Mouse (Mus musculus): ENCODE data around the gene Hdac5. TPM values are rescaled to one million over a fixed set of nuclear protein-coding genes. Genes with fewer than 3 reads are reported as not detected.

Gene Hdac5
- polyA plus RNA-seq, 1 experiment from 2014 or later, result 88.2 TPM

DNA sequence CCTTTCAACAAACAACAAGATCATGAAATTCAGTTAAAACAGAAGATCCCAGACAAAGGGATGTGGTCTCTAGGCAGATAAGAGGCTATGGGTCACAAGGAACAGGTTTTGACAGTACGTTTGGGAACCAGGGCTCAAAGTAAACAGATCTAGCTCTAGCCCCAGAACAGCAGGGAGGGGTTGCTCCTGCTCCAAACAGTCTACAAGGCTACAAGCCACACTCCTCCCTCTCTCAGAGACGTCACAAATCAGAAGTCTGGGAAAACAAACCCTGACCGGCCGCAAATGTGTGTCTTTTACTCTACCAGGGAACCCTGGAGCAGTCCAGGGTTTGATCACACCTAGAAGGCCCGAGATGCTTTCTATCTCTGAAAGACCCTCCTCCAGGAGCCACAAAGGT lies 19.0 kb downstream of the Hdac5 start:
- ATAC-seq, result no peak
- Histone ChIP-seq H3K9me3 (replicated peaks) (no peaks in the 10 kb centered on the region), H3K4me3 (no peak overlapping the region), H3K36me3 (ENCODE audit: poor library complexity, severe bottlenecking) (peaks cover 19% of the 10 kb centered on the region), H3K27ac (no peak overlapping the region; the same call in 1 of the 2 replicates), H3K27me3 (no peaks in the 10 kb centered on the region), H3K4me1 (peaks cover 80% of the 10 kb centered on the region), H3K9ac (no peak overlapping the region), H3K4me2 (no peak overlapping the region)
- 79% methylated on average over 5 of the region's 5 CpGs for WGBS

DNA sequence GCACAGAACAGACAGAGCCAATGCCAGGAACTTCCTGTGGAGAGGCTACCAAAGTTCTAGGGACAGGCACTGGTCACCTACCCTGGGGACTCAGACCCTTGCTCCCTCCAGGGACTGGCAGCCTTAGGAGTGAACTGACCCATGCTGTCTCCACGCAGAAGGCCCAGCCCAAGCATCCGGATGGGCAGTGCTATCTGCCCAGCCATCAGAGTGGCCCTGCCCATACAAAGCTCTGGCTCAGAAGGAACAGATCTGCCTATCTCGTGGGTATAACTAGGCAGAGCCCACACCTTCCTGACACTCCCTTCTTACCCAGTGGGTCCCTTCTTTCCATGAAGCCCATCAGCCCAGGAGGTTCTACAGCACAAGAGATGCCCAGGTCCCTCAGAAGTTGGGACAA lies 19.8 kb downstream of the Hdac5 start:
- ATAC-seq, result no peak
- Histone ChIP-seq H3K4me2 (no peak overlapping the region), H3K9ac (no peak overlapping the region), H3K27ac (no peak overlapping the region), H3K36me3 (ENCODE audit: poor library complexity, severe bottlenecking) (peaks cover 28% of the 10 kb centered on the region), H3K9me3 (replicated peaks) (no peaks in the 10 kb centered on the region), H3K4me1 (peaks cover 71% of the 10 kb centered on the region), H3K4me3 (no peak overlapping the region), H3K27me3 (no peaks in the 10 kb centered on the region)
- WGBS, result 77% methylated on average over 3 of the region's 3 CpGs

DNA sequence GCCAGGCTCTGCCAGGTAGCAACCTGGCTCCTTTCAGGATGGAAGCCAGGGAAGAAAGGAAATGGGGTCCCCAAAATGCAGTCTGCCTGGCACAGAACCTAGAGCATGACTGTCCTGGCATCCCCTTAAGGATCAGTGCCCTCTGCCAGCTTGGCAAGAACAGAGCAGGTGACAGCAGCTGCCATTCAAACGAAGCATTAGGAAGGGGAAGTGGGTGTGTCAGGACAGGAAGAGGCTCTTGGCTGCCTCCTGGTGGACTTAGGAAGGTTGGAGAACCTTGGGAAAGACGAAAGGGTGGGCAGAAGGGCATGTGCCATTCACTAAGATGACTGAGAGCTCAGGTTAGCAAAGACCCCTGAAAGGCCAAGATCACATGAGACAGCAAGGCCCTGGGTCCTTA lies 20.2 kb downstream of the Hdac5 start:
- H3K27ac ChIP-seq, result peak overlapping the region; percentile 59
- no peaks in the 10 kb centered on the region for H3K9me3 ChIP-seq (replicated peaks)
- ATAC-seq, result no peak
- WGBS, result 16% methylated on average over 2 of the region's 2 CpGs
- H3K36me3 ChIP-seq (ENCODE audit: poor library complexity, severe bottlenecking), result peaks cover 32% of the 10 kb centered on the region
- peaks cover 67% of the 10 kb centered on the region for H3K4me1 ChIP-seq
- H3K4me3 ChIP-seq, result no peak overlapping the region
- H3K9ac ChIP-seq, result no peak overlapping the region
- no peak overlapping the region for H3K4me2 ChIP-seq
- H3K27me3 ChIP-seq, result no peaks in the 10 kb centered on the region

DNA sequence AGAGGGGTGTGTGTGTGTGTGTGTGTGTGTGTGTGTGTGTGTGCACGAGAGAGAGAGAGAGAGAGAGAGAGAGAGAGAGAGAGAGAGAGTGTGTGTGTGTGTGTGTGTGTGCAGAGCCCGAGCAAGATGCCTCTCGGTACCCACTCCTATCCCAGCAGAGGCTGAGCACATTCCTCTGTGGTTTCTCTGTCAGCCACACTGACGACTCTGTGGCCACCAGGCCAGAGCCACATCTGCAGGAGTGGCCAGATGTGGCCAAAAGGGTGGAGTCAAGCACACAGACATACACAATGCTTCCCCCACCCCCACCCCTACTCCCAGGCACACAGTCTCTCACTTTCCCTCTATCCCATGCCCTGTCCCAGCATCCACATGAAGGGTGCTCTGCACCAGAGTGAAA lies 21.1 kb downstream of the Hdac5 start:
- Histone ChIP-seq H3K27me3 (no peaks in the 10 kb centered on the region), H3K36me3 (ENCODE audit: poor library complexity, severe bottlenecking) (peaks cover 41% of the 10 kb centered on the region), H3K4me3 (no peak overlapping the region), H3K9me3 (replicated peaks) (no peaks in the 10 kb centered on the region), H3K27ac (peak overlapping the region; percentile 81; the same call in 1 of the 2 replicates), H3K4me1 (peaks cover 61% of the 10 kb centered on the region), H3K9ac (no peak overlapping the region), H3K4me2 (no peak overlapping the region)
- no peak for ATAC-seq
- WGBS, result 27% methylated on average over 3 of the region's 4 CpGs

DNA sequence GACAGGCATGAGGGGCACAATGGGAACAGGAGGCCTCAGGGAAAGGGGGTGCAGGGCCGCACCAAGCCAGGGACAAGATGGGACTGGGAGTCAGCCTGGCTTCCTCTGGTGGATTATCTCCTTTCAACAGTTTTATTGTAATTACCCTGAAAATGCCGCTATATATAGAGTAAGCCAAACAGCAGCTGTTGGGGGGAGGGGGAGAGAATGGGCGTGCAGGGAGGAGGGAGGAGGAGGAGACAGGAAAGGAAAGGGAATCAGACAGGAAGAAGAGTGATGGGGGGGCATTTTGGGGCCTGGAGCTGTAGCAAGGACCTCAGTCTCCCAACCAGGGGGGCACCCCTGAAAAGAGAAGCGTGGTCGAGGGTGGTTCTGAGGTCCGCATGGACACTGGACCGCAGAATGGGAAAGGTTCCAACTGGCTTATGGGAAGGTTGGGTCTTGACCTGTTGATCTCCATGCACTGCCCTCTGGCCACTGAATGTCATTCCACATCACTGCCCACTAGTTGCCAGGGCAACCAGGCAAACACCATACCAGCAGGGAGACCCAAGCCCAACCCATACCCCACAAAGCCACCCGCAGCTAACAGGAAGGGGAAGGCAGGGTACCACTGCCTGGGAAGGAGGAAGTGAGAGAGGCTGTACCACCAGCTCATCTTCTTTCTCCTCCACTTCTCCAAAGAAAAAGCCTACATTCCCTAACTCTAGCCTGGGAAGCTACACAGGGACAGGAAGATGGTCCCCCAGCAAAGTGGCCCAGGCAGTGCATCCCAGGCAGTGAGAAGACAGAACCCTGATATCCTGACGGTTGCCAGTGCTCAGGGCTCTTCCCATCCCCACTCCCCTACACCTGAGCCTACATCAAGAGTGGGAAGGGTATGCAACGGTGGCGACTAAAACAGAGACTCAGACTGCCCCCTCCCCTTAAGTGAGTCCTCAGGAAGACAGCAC lies 21.9 kb downstream of the Hdac5 start:
- Histone ChIP-seq H3K9ac (0 out of 2 replicates have a peak overlapping the region, but pooled peaks have one; percentile 21), H3K27me3 (no peaks in the 10 kb centered on the region), H3K36me3 (ENCODE audit: poor library complexity, severe bottlenecking) (peaks cover 44% of the 10 kb centered on the region), H3K27ac (peak overlapping the region; percentile 81), H3K9me3 (replicated peaks) (no peaks in the 10 kb centered on the region), H3K4me1 (peaks cover 56% of the 10 kb centered on the region), H3K4me2 (peak overlapping the region; percentile 19; the same call in 1 of the 2 replicates), H3K4me3 (no peak overlapping the region)
- ATAC-seq, result peak; percentile 56; the same call in 1 of the 2 replicates
- WGBS, result 36% methylated on average over 11 of the region's 11 CpGs

DNA sequence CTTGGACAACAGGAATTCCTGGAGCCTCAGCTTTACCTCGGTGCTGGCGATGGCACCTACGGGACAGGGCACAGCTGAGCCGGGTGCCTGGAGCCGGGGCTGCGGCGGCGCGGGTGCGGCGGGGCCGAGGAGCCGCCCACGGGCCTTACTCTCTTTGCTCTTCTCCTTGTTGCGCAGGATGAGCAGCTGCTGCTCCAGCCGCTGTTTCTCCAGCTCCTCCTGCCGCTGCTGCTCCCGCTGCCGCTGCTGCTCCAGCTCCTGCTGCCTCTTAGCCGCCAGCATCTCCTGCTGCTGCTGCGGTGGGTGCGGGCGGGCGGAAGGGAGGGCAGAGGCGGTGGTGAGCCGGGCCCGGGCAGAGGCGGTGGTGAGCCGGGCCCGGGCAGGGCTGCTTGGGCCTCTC lies 23.5 kb downstream of the Hdac5 start:
- Histone ChIP-seq H3K27me3 (no peaks in the 10 kb centered on the region), H3K4me3 (no peak overlapping the region), H3K36me3 (ENCODE audit: poor library complexity, severe bottlenecking) (peaks cover 55% of the 10 kb centered on the region), H3K9me3 (replicated peaks) (no peaks in the 10 kb centered on the region), H3K9ac (no peak overlapping the region), H3K27ac (peak overlapping the region; percentile 31), H3K4me2 (no peak overlapping the region), H3K4me1 (peaks cover 42% of the 10 kb centered on the region)
- 66% methylated on average over 30 of the region's 30 CpGs for WGBS
- ATAC-seq, result no peak

DNA sequence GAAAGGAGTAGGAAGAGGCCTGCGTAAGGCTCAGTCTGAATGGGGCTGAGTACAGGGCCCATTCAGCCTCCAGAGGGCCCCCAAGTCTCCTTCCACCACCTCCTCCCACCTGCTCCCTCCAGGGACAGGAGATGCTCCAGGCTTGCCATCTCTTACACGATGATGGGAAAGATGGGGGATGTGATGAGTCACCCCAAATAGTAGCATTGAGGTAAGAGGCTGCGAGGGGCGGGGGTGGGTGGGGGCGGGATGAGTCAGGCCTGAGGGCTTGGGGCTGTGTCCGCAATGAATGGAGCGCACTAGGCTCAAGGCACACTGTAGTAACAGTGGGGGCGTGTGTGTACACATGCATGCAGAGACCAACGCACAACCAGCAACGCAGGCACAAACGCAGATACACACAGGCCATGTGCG lies 28.6 kb downstream of the Hdac5 start:
- H3K27me3 ChIP-seq, result no peaks in the 10 kb centered on the region
- WGBS, result 82% methylated on average over 12 of the region's 12 CpGs
- H3K4me1 ChIP-seq, result 0 out of 2 replicates have a peak, but pooled peaks cover under 1% of the 10 kb centered on the region
- H3K27ac ChIP-seq, result no peak overlapping the region
- no peak overlapping the region for H3K4me3 ChIP-seq
- no peaks in the 10 kb centered on the region for H3K9me3 ChIP-seq (replicated peaks)
- ATAC-seq, result 0 out of 2 replicates have a peak, but pooled peaks have one; percentile 24
- H3K9ac ChIP-seq, result no peak overlapping the region
- peaks cover 98% of the 10 kb centered on the region for H3K36me3 ChIP-seq (ENCODE audit: poor library complexity, severe bottlenecking)
- H3K4me2 ChIP-seq, result no peak overlapping the region

DNA sequence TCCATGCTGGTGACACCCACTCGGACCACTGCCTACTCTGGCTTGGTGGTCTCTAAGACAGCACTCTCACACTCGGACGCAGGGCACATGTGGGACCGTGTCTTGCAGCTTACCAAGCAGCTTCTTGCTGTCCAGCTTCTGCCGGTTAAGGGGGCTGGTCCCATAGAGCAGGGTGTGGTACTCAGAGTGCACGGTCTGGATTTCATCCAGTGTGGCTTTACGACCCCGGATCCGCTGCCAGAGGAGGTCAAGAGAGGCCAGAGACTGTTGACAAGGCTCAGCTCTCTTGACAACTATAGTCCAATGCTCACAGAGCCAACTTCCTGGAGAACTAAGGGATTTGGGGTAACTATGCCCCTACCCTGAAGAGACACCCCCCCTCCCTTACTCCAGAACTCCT lies 30.1 kb downstream of the Hdac5 start:
- no peak overlapping the region for H3K27ac ChIP-seq
- H3K36me3 ChIP-seq (ENCODE audit: poor library complexity, severe bottlenecking), result peaks cover 98% of the 10 kb centered on the region
- H3K4me1 ChIP-seq, result no peaks in the 10 kb centered on the region
- 86% methylated on average over 9 of the region's 9 CpGs for WGBS
- H3K4me3 ChIP-seq, result no peak overlapping the region
- no peak overlapping the region for H3K9ac ChIP-seq
- H3K4me2 ChIP-seq, result no peak overlapping the region
- no peak for ATAC-seq
- H3K9me3 ChIP-seq (replicated peaks), result no peaks in the 10 kb centered on the region
- H3K27me3 ChIP-seq, result no peaks in the 10 kb centered on the region

DNA sequence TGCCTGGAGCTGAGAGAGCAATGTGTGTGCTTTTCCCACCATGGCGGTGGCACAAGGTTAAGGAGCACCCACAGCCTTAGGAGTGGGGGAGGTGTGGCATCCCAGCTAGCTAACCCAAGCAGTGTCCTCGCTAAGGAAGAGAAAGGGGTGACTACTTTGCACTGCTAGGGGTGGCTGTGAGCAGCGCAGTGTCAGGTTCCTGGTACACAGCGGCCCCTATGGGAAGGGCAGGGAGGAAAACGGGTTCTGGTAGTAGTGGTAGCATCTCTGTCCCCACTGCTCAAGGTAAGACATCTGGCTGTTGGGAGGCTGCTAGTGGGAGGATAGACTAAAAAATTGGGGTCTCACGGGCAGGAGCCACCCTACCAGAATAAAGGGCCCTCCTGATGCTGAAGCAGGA lies 31.7 kb downstream of the Hdac5 start:
- Histone ChIP-seq H3K9ac (no peak overlapping the region), H3K4me3 (no peak overlapping the region), H3K27me3 (no peaks in the 10 kb centered on the region), H3K4me2 (no peak overlapping the region), H3K4me1 (no peaks in the 10 kb centered on the region), H3K27ac (no peak overlapping the region), H3K9me3 (replicated peaks) (no peaks in the 10 kb centered on the region), H3K36me3 (ENCODE audit: poor library complexity, severe bottlenecking) (peaks cover 98% of the 10 kb centered on the region)
- ATAC-seq, result no peak
- 72% methylated on average over 6 of the region's 6 CpGs for WGBS

DNA sequence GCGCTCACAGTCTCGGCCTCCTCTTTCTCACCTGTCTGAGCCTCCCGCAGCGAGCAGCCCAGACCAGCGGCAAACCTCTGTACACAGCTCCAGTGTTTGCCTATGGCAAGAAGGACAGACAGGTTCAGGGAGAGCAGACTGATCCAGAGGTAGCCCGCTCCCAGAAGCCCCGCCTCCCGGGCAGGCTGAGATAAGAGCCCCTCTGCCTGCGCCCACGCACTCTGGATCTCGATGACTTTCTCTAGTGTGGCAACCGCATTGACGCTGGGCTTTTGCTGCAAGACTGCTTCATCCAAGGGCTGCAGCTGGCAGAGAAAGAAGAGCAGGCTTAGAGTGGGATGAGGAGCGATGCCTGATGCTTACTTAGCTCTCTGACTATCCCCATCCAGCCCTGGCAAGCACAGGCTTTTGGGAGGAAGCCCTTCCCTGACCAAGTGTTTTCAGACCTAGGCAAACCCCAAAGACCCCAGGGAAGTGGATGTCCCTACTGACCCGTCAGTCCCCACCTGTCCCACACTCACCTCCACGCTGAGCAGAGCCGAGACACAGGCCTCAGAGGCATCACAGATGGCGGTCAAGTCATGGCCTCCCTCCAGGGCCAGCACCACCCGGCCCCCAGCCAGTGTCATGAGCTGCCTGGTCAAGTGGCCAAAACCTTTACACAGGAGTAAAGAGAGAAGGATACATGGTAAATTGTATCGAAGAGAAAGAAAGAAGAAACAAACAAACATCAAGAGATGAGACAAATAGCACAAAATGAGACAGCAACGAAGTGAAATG lies 33.8 kb downstream of the Hdac5 start:
- no peak for ATAC-seq
- H3K36me3 ChIP-seq (ENCODE audit: poor library complexity, severe bottlenecking), result peaks cover 83% of the 10 kb centered on the region
- H3K27me3 ChIP-seq, result no peaks in the 10 kb centered on the region
- H3K4me2 ChIP-seq, result no peak overlapping the region
- peaks cover 2% of the 10 kb centered on the region for H3K4me1 ChIP-seq
- 90% methylated on average over 21 of the region's 21 CpGs for WGBS
- H3K27ac ChIP-seq, result no peak overlapping the region
- no peak overlapping the region for H3K9ac ChIP-seq
- H3K4me3 ChIP-seq, result no peak overlapping the region
- H3K9me3 ChIP-seq (replicated peaks), result no peaks in the 10 kb centered on the region

DNA sequence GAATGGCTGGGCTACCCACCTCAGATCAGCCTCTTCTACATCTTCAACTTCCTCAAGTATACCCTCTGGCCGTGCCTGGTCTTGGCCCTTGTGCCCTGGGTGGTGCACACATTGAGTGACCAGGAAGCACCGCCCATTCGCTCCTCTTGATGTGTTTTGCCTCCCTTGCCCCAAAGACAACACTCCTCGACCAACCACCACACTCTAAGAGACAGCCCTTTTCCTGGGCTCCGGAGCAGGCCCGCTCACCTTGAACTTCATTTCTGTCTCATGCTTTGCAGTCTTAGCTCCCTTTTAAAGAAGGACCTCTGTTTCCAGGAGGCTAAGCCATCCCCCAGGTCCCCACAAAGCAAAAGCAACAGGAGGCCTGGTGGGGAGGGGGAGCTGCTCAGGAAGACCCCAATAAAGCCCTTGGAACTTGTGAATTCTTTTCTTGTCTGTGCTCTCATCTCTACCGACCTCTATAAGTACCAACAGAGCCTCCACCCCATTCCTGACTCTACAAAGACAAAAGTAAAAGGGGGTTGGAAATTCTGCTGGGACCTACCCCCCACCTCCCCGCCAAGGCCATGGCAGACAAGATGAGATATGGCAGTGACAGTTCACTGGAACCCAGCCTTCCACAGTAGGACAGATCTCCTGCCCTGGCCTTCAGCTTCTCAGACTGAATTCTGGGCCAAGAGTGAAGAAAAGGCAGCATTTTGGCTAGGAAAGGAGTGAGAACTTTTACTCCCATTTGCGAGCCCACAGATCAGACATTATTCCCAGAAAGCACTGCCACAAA lies 36.1 kb downstream of the Hdac5 start:
- Histone ChIP-seq H3K9ac (no peak overlapping the region), H3K4me3 (no peak overlapping the region), H3K36me3 (ENCODE audit: poor library complexity, severe bottlenecking) (peaks cover 60% of the 10 kb centered on the region), H3K27ac (no peak overlapping the region), H3K4me1 (peaks cover 21% of the 10 kb centered on the region), H3K9me3 (replicated peaks) (no peaks in the 10 kb centered on the region), H3K27me3 (no peaks in the 10 kb centered on the region), H3K4me2 (no peak overlapping the region)
- no peak for ATAC-seq
- 86% methylated on average over 9 of the region's 9 CpGs for WGBS

All from forebrain, embryonic 13.5 days (tissue).